Mouse (Mus musculus) MEL (cell line): ENCODE data around the gene Med4. TPM values are rescaled to one million over a fixed set of nuclear protein-coding genes. Genes with fewer than 3 reads are reported as not detected.
A peak's percentile ranks its signal among the peaks of the same experiment; 100 is the strongest.

Experiments
- DNase-seq: peaks from one replicate; pipeline ENCODE4 v3.0.0; 2011; ENCODE audit warnings: low read depth, low spot score
- H3K27ac ChIP-seq: 2 replicates; pipeline ENCODE4 v1.5.1; 2012; ENCODE audit warnings: low read depth, mild to moderate bottlenecking, control low read depth, low read length, moderate library complexity; ENCODE audit not compliant: control insufficient read depth
- H3K27me3 ChIP-seq, 2 experiments: fragments of 150-350 bp in 1 of 2; sonication (generic) in 1 of 2; 2 replicates each; pipeline ENCODE4 v1.6.1; 2012; ENCODE audit warnings: low read length in 2 of 2, mild to moderate bottlenecking in 2 of 2, improper control_type of control experiment in 1 of 2, moderate library complexity in 1 of 2; ENCODE audit not compliant: insufficient read depth in 2 of 2, control insufficient read depth in 1 of 2
- H3K36me3 ChIP-seq, 2 experiments: 2 replicates each; pipeline ENCODE4 v1.6.1; 2012 to 2014; ENCODE audit warnings: low read length in 2 of 2, improper control_type of control experiment in 1 of 2, inconsistent platforms in 1 of 2, mild to moderate bottlenecking in 1 of 2; ENCODE audit not compliant: insufficient read depth in 2 of 2, control insufficient read depth in 1 of 2
- H3K4me1 ChIP-seq, 2 experiments: fragments of 150-350 bp in 1 of 2; sonication (generic) in 1 of 2; 2 replicates each; pipeline ENCODE4 v1.6.1; 2012; ENCODE audit warnings: low read length in 2 of 2, improper control_type of control experiment in 1 of 2, mild to moderate bottlenecking in 1 of 2; ENCODE audit not compliant: insufficient read depth in 2 of 2, control insufficient read depth in 1 of 2
- H3K4me3 ChIP-seq, 2 experiments: fragments of 150-350 bp in 1 of 2; sonication (generic) in 1 of 2; 2 replicates each; pipeline ENCODE4 v1.5.1; 2012; ENCODE audit warnings: low read depth in 2 of 2, low read length in 2 of 2, mild to moderate bottlenecking in 2 of 2, moderate library complexity in 2 of 2, control low read depth in 1 of 2, improper control_type of control experiment in 1 of 2; ENCODE audit not compliant: control insufficient read depth in 1 of 2, insufficient read depth in 1 of 2
- H3K79me2 ChIP-seq: 2 replicates; pipeline ENCODE4 v1.6.1; 2012; ENCODE audit warnings: mild to moderate bottlenecking, low read length, moderate library complexity; ENCODE audit not compliant: control insufficient read depth, poor library complexity, insufficient read depth
- H3K9ac ChIP-seq: 2 replicates; pipeline ENCODE4 v1.6.1; 2012; ENCODE audit warnings: low read depth, mild to moderate bottlenecking, control low read depth, low read length, moderate library complexity; ENCODE audit not compliant: control insufficient read depth, poor library complexity, severe bottlenecking
- H3K9me3 ChIP-seq: fragments of 150-350 bp; sonication (generic); replicated peaks from 2 replicates; pipeline ENCODE4 v1.6.1; 2012; ENCODE audit warnings: mild to moderate bottlenecking, low read length, improper control_type of control experiment, moderate library complexity; ENCODE audit not compliant: insufficient read depth
- BHLHE40 ChIP-seq: IDR thresholded peaks from 2 replicates; pipeline ENCODE4 v1.6.1; 2012; ENCODE audit warnings: low read depth, mild to moderate bottlenecking, inconsistent platforms, low read length, improper control_type of control experiment, borderline replicate concordance
- CHD1 ChIP-seq: IDR thresholded peaks from 2 replicates; pipeline ENCODE4 v1.6.1; 2012; ENCODE audit warnings: low read depth, mild to moderate bottlenecking, inconsistent platforms, low read length, improper control_type of control experiment
- CHD2 ChIP-seq: IDR thresholded peaks from 2 replicates; pipeline ENCODE4 v1.6.1; 2011; ENCODE audit warnings: low read length, improper control_type of control experiment
- E2F4 ChIP-seq: IDR thresholded peaks from 2 replicates; pipeline ENCODE4 v1.6.1; 2011; ENCODE audit warnings: low read depth, low read length, improper control_type of control experiment, borderline replicate concordance
- ELF1 ChIP-seq: IDR thresholded peaks from 2 replicates; pipeline ENCODE4 v1.6.1; 2014; ENCODE audit warnings: low read depth, mild to moderate bottlenecking, inconsistent platforms, low read length, improper control_type of control experiment, moderate library complexity
- EP300 ChIP-seq, 2 experiments: IDR thresholded peaks; 2 replicates each; pipeline ENCODE4 v1.6.1; 2011; ENCODE audit warnings: improper control_type of control experiment in 2 of 2, low read length in 2 of 2, low read depth in 1 of 2, mild to moderate bottlenecking in 1 of 2
- ETS1 ChIP-seq: IDR thresholded peaks from 2 replicates; pipeline ENCODE4 v1.6.1; 2012; ENCODE audit warnings: low read depth, mild to moderate bottlenecking, inconsistent platforms, low read length, improper control_type of control experiment, moderate library complexity
- GABPA ChIP-seq: IDR thresholded peaks from 2 replicates; pipeline ENCODE4 v1.6.1; 2012; ENCODE audit warnings: low read depth, mild to moderate bottlenecking, inconsistent platforms, low read length, improper control_type of control experiment, moderate library complexity
- GATA1 ChIP-seq: IDR thresholded peaks from 2 replicates; pipeline ENCODE4 v1.6.1; 2011; ENCODE audit warnings: low read depth, low read length, improper control_type of control experiment
- HCFC1 ChIP-seq: IDR thresholded peaks from 2 replicates; pipeline ENCODE4 v1.6.1; 2012; ENCODE audit warnings: low read depth, mild to moderate bottlenecking, inconsistent platforms, low read length, improper control_type of control experiment, moderate library complexity
- MAFK ChIP-seq: IDR thresholded peaks from 2 replicates; pipeline ENCODE4 v1.6.1; 2011; ENCODE audit warnings: low read depth, mild to moderate bottlenecking, low read length, improper control_type of control experiment, borderline replicate concordance
- MAZ ChIP-seq: IDR thresholded peaks from 2 replicates; pipeline ENCODE4 v1.6.1; 2012; ENCODE audit warnings: low read depth, mild to moderate bottlenecking, inconsistent platforms, low read length, improper control_type of control experiment
- MEF2A ChIP-seq: IDR thresholded peaks from 2 replicates; pipeline ENCODE4 v1.6.1; 2014; ENCODE audit warnings: low read depth, mild to moderate bottlenecking, inconsistent platforms, low read length, improper control_type of control experiment; ENCODE audit not compliant: poor library complexity, insufficient replicate concordance, severe bottlenecking; ENCODE audit errors: extremely low read depth
- MYC ChIP-seq: IDR thresholded peaks from 2 replicates; pipeline ENCODE4 v1.6.1; 2011; ENCODE audit warnings: low read depth, mild to moderate bottlenecking, low read length, improper control_type of control experiment, moderate library complexity
- POLR2A ChIP-seq, 2 experiments: IDR thresholded peaks; 2 replicates each; pipeline ENCODE4 v1.6.1; 2011 to 2012; ENCODE audit warnings: low read length in 2 of 2, mild to moderate bottlenecking in 2 of 2, control low read depth in 1 of 2, improper control_type of control experiment in 1 of 2, low read depth in 1 of 2, moderate library complexity in 1 of 2; ENCODE audit not compliant: control insufficient read depth in 1 of 2, insufficient read depth in 1 of 2, poor library complexity in 1 of 2
- RCOR1 ChIP-seq: IDR thresholded peaks from 2 replicates; pipeline ENCODE4 v1.6.1; 2012; ENCODE audit warnings: low read depth, mild to moderate bottlenecking, inconsistent platforms, low read length, improper control_type of control experiment
- SIN3A ChIP-seq: IDR thresholded peaks from 2 replicates; pipeline ENCODE4 v1.6.1; 2012; ENCODE audit warnings: low read length, improper control_type of control experiment, inconsistent platforms
- TAL1 ChIP-seq: IDR thresholded peaks from 2 replicates; pipeline ENCODE4 v1.6.1; 2012; ENCODE audit warnings: mild to moderate bottlenecking, inconsistent platforms, low read length, moderate library complexity, mixed read lengths
- USF2 ChIP-seq, 2 experiments: IDR thresholded peaks; 2 replicates each; pipeline ENCODE4 v1.6.1; 2011 to 2012; ENCODE audit warnings: improper control_type of control experiment in 2 of 2, low read length in 2 of 2, borderline replicate concordance in 1 of 2, inconsistent platforms in 1 of 2, low read depth in 1 of 2, mild to moderate bottlenecking in 1 of 2; ENCODE audit not compliant: insufficient read depth in 1 of 2
- ZKSCAN1 ChIP-seq: IDR thresholded peaks from 2 replicates; pipeline ENCODE4 v1.6.1; 2012; ENCODE audit warnings: low read depth, mild to moderate bottlenecking, inconsistent platforms, low read length, improper control_type of control experiment, moderate library complexity
- ZMIZ1 ChIP-seq: IDR thresholded peaks from 2 replicates; pipeline ENCODE4 v1.6.1; 2012; ENCODE audit warnings: low read depth, mild to moderate bottlenecking, inconsistent platforms, low read length, improper control_type of control experiment, moderate library complexity
- ZNF384 ChIP-seq: IDR thresholded peaks from 2 replicates; pipeline ENCODE4 v1.6.1; 2012; ENCODE audit warnings: low read depth, mild to moderate bottlenecking, inconsistent platforms, low read length, improper control_type of control experiment
- polyA plus RNA-seq, 2 experiments: library from polyadenylated mRNA; stranded (reverse) in 1 of 2; unstranded in 1 of 2; fragments of >175 nt in 1 of 2; fragments of >200 nt in 1 of 2; gene quantifications; 2 replicates each; pipeline versions ENCODE4 v1.2.1 to v1.2.4; 2012; ENCODE audit warnings: low replicate concordance in 2 of 2, low read depth in 1 of 2; ENCODE audit not compliant: insufficient read length in 2 of 2, insufficient read depth in 1 of 2, missing spikeins in 1 of 2
- total RNA-seq: library from RNA; depleted of rRNA; stranded (reverse); fragments of 300-350 nt; gene quantifications from 2 replicates; pipeline ENCODE4 v1.2.3, GENCODE M21; 2012

Med4 gene
- total and polyA plus RNA-seq, 3 experiments: 62.2 to 69.2 TPM; not detected in 1

GRCm38 (mm10) chr14:73507200-73507599 lies 2.6 kb upstream of the Med4 start:
- peaks cover 18% of the 10 kb centered on the region for H3K79me2 ChIP-seq
- 0 out of 4 replicates have a peak, but pooled peaks cover 0 to 2% of the 10 kb centered on the region in 2 experiments for H3K27me3 ChIP-seq
- peaks cover 0 to 19% of the 10 kb centered on the region in 2 experiments; a peak in 2 of 4 replicates for H3K36me3 ChIP-seq
- TF ChIP-seq ZNF384 (no peak), TAL1 (no peak), ZKSCAN1 (no peak), ZMIZ1 (no peak), MEF2A (no peak), ETS1 (no peak), MAZ (no peak), HCFC1 (no peak), MYC (no peak), USF2 (IDR thresholded peaks at IDR 0.05; ENCODE audit: borderline replicate concordance in 1 of 2, insufficient read depth in 1 of 2, low read depth in 1 of 2, low read length in 2 of 2) (no peak), RCOR1 (no peak)
- DNase-seq: no peak
- H3K27ac ChIP-seq: no peak overlapping the region
- H3K4me1 ChIP-seq: peaks cover 8 to 30% of the 10 kb centered on the region in 2 experiments
- no peak overlapping the region for H3K4me3 ChIP-seq
- H3K9ac ChIP-seq: no peak overlapping the region
- H3K9me3 ChIP-seq: no peaks in the 10 kb centered on the region

- peak overlapping the region; percentile 32 to 39 for H3K4me3 ChIP-seq
- peak; percentile 84 for DNase-seq
- H3K27me3 ChIP-seq: no peaks in the 10 kb centered on the region
- H3K4me1 ChIP-seq: peaks cover 8 to 33% of the 10 kb centered on the region in 2 experiments
- H3K9me3 ChIP-seq: no peaks in the 10 kb centered on the region
- 0 out of 2 replicates have a peak, but pooled peaks have one; percentile 21 for TF ChIP-seq ELF1
- no peak for TF ChIP-seq E2F4
- TF ChIP-seq CHD1: no peak
- TF ChIP-seq BHLHE40: peak; percentile 87
- TF ChIP-seq GATA1: peak; percentile 29; the same call in 1 of the 2 replicates
- no peak for TF ChIP-seq MAFK
- no peak for TF ChIP-seq CHD2
- peak; percentile 45; the same call in 1 of the 2 replicates for TF ChIP-seq SIN3A
- TF ChIP-seq ZKSCAN1: no peak
- no peak for TF ChIP-seq HCFC1
- TF ChIP-seq POLR2A (IDR thresholded peaks at IDR 0.05; ENCODE audit: control insufficient read depth in 1 of 2, insufficient read depth in 1 of 2, low read depth in 1 of 2, low read length in 2 of 2, poor library complexity in 1 of 2): peak in 1 of 2 experiments; percentile 37; a peak in 1 of 4 replicates
- peak; percentile 16 to 39; a peak in 1 of 4 replicates for TF ChIP-seq EP300 (IDR thresholded peaks at IDR 0.05; ENCODE audit: low read depth in 1 of 2, low read length in 2 of 2)
- TF ChIP-seq ETS1: peak; percentile 55; the same call in 1 of the 2 replicates
- TF ChIP-seq GABPA: peak; percentile 50; the same call in 1 of the 2 replicates
- peaks cover 21% of the 10 kb centered on the region for H3K79me2 ChIP-seq
- peak overlapping the region; percentile 79 for H3K27ac ChIP-seq
- peak overlapping the region; percentile 30 for H3K9ac ChIP-seq
- peaks cover 0 to 24% of the 10 kb centered on the region in 2 experiments; a peak in 2 of 4 replicates for H3K36me3 ChIP-seq
These were observed 2.0 kb upstream of the Med4 start for GRCm38 (mm10) chr14:73507702-73508376.
